Mouse (Mus musculus) embryonic facial prominence, embryonic 11.5 days (tissue): ENCODE data around the gene Ppp6r3. TPM values are rescaled to one million over a fixed set of nuclear protein-coding genes. Genes with fewer than 3 reads are reported as not detected.

Experiments
- ATAC-seq: fragments of 200-750 bp; cut with Nextera tagmentation; replicated peaks from 2 replicates; pipeline ENCODE4 v1.8.0; 2017; ENCODE audit warnings: low read depth; ENCODE audit not compliant: insufficient number of reproducible peaks, low FRiP score, low TSS enrichment
- DNase-seq: peaks from one replicate; pipeline ENCODE4 v3.0.0-alpha.2; 2015; ENCODE audit warnings: low spot score
- H3K27ac ChIP-seq: fragments of 300-500 bp; sonication (generic); replicated peaks from 2 replicates; pipeline ENCODE4 v1.5.1; 2014; ENCODE audit warnings: mild to moderate bottlenecking, low read depth, low read length, control low read depth
- H3K27me3 ChIP-seq: fragments of 300-500 bp; sonication (generic); 2 replicates; pipeline ENCODE4 v1.6.1; 2014; ENCODE audit warnings: mild to moderate bottlenecking, low read length, moderate library complexity, mixed read lengths; ENCODE audit not compliant: control insufficient read depth, insufficient read depth
- H3K36me3 ChIP-seq: fragments of 300-500 bp; sonication (generic); replicated peaks from 2 replicates; pipeline ENCODE4 v1.6.1; 2014; ENCODE audit warnings: low read depth, mild to moderate bottlenecking, low read length, moderate library complexity, mixed read lengths; ENCODE audit not compliant: control insufficient read depth, insufficient read depth
- H3K4me1 ChIP-seq: fragments of 300-500 bp; sonication (generic); 2 replicates; pipeline ENCODE4 v1.6.1; 2014; ENCODE audit warnings: low read length, mixed read lengths; ENCODE audit not compliant: control insufficient read depth, insufficient read depth
- H3K4me2 ChIP-seq: fragments of 300-500 bp; sonication (generic); 2 replicates; pipeline ENCODE4 v1.6.1; 2014; ENCODE audit warnings: low read depth, mild to moderate bottlenecking, control low read depth, low read length, moderate library complexity
- H3K4me3 ChIP-seq: fragments of 300-500 bp; sonication (generic); 2 replicates; pipeline ENCODE4 v1.5.1; 2014; ENCODE audit warnings: low read depth, low read length, control low read depth
- H3K9ac ChIP-seq: fragments of 300-500 bp; sonication (generic); replicated peaks from 2 replicates; pipeline ENCODE4 v1.6.1; 2014; ENCODE audit warnings: mild to moderate bottlenecking, control low read depth, low read length
- H3K9me3 ChIP-seq: fragments of 300-500 bp; sonication (generic); replicated peaks from 2 replicates; pipeline ENCODE4 v1.6.1; 2016; ENCODE audit warnings: mild to moderate bottlenecking, low read length, inconsistent platforms, mixed read lengths; ENCODE audit not compliant: control insufficient read depth
- WGBS: fragments of 180-500 bp; shearing (Covaris S2); extraction: QIAGEN DNeasy Blood & Tissue Kit; methylation state at CpG from one replicate; pipeline ENCODE4 v1.1.7; 2014; 5-methylcytosine and 5-hydroxymethylcytosine counted together
- polyA plus RNA-seq: library from polyadenylated mRNA; unstranded; fragments of >200 nt; fragmentation: Nextera tagmentation; extraction: Ambion mirVana; gene quantifications from 2 replicates; pipeline ENCODE4 v1.2.1, GENCODE M21; 2014

Gene Ppp6r3
- polyA plus RNA-seq, 1 experiment from 2014 or later: 83.2 TPM

- DNase-seq: no peak
- no peaks in the 10 kb centered on the region for H3K4me1 ChIP-seq
- H3K27me3 ChIP-seq: no peaks in the 10 kb centered on the region
- no peak overlapping the region for H3K9ac ChIP-seq
- H3K27ac ChIP-seq: no peak overlapping the region
- WGBS: 87% methylated on average over 2 of the region's 2 CpGs
- H3K9me3 ChIP-seq: no peaks in the 10 kb centered on the region
- ATAC-seq: no peak
- no peaks in the 10 kb centered on the region for H3K36me3 ChIP-seq
- no peak overlapping the region for H3K4me2 ChIP-seq
- H3K4me3 ChIP-seq: no peak overlapping the region
Observed at GRCm38 (mm10) chr19:3424214-3424613, 151.3 kb downstream of the Ppp6r3 start.

GRCm38 (mm10) chr19:3422981-3423380, 152.6 kb downstream of the Ppp6r3 start:
- ATAC-seq (no peak), DNase-seq (no peak)
- no peaks in the 10 kb centered on the region for H3K4me1 ChIP-seq
- no peak overlapping the region for H3K4me3 ChIP-seq
- H3K27ac ChIP-seq: no peak overlapping the region
- no peaks in the 10 kb centered on the region for H3K27me3 ChIP-seq
- H3K9me3 ChIP-seq: no peaks in the 10 kb centered on the region; the same call in 1 of the 2 replicates
- no peak overlapping the region for H3K4me2 ChIP-seq
- 68% methylated on average over 4 of the region's 4 CpGs for WGBS
- H3K36me3 ChIP-seq: no peaks in the 10 kb centered on the region
- H3K9ac ChIP-seq: no peak overlapping the region

- H3K9ac ChIP-seq: no peak overlapping the region
- H3K9me3 ChIP-seq: no peaks in the 10 kb centered on the region; the same call in 1 of the 2 replicates
- H3K4me3 ChIP-seq: no peak overlapping the region
- ATAC-seq (no peak), DNase-seq (no peak)
- no peak overlapping the region for H3K27ac ChIP-seq
- H3K4me2 ChIP-seq: no peak overlapping the region
- no peaks in the 10 kb centered on the region for H3K4me1 ChIP-seq
- H3K36me3 ChIP-seq: no peaks in the 10 kb centered on the region
- H3K27me3 ChIP-seq: no peaks in the 10 kb centered on the region
- WGBS: 54% methylated on average over 6 of the region's 6 CpGs
Observed at GRCm38 (mm10) chr19:3422488-3422887, 153.1 kb downstream of the Ppp6r3 start.

GRCm38 (mm10) chr19:3419251-3419650, 156.3 kb downstream of the Ppp6r3 start:
- 65% methylated on average over 5 of the region's 5 CpGs for WGBS
- Histone ChIP-seq H3K27ac (no peak overlapping the region), H3K4me1 (no peaks in the 10 kb centered on the region), H3K27me3 (peaks cover 8% of the 10 kb centered on the region), H3K36me3 (no peaks in the 10 kb centered on the region), H3K4me2 (no peak overlapping the region), H3K4me3 (no peak overlapping the region), H3K9me3 (no peaks in the 10 kb centered on the region; the same call in 1 of the 2 replicates), H3K9ac (no peak overlapping the region)
- no peak for DNase-seq
- no peak for ATAC-seq

- Histone ChIP-seq H3K4me2 (peak within 1 kb of the TSS; percentile 56), H3K27ac (no peak within 1 kb of the TSS), H3K9me3 (no peaks in the 10 kb centered on the region; the same call in 1 of the 2 replicates), H3K27me3 (peaks cover 19% of the 10 kb centered on the region), H3K9ac (peak within 1 kb of the TSS; percentile 28; the same call in 1 of the 2 replicates), H3K4me1 (no peaks in the 10 kb centered on the region), H3K36me3 (no peaks in the 10 kb centered on the region), H3K4me3 (peak within 1 kb of the TSS; percentile 23)
- DNase-seq (no peak), ATAC-seq (no peak)
- WGBS: 2% methylated on average over 37 of the region's 37 CpGs
Observed at GRCm38 (mm10) chr19:3414268-3414733, 161.2 kb downstream of the Ppp6r3 start, which contains the start of gene Gal. Gene Gal, minus strand, starts transcription at chr19:3414544.

- 48% methylated on average over 1 of the region's 1 CpGs for WGBS
Observed at GRCm38 (mm10) chr19:3405531-3406281, 169.8 kb downstream of the Ppp6r3 start.

More at GRCm38 (mm10) chr19:3405531-3406281, 169.8 kb downstream of the Ppp6r3 start:
- no peaks in the 10 kb centered on the region for H3K27me3 ChIP-seq
- no peak overlapping the region for H3K4me2 ChIP-seq
- no peak overlapping the region for H3K27ac ChIP-seq
- H3K9me3 ChIP-seq: no peaks in the 10 kb centered on the region
- H3K4me1 ChIP-seq: no peaks in the 10 kb centered on the region
- no peak for DNase-seq
- H3K4me3 ChIP-seq: no peak overlapping the region
- no peaks in the 10 kb centered on the region for H3K36me3 ChIP-seq
- no peak overlapping the region for H3K9ac ChIP-seq
- no peak for ATAC-seq

Other genes starting within 250 kb of the Ppp6r3 start
- 0.20 TPM in 1 of 2 replicates, not detected in the other for gene Tesmin, start 186.9 kb downstream of the Ppp6r3 start, polyA plus RNA-seq
- gene Gal, start 161.2 kb downstream of the Ppp6r3 start, polyA plus RNA-seq: 2.6 and 2.9 TPM in 2 replicates
- gene Lrp5, start 110.8 kb upstream of the Ppp6r3 start, polyA plus RNA-seq: 5.2 and 5.3 TPM in 2 replicates
- 37.9 and 39.0 TPM in 2 replicates for gene 1810055G02Rik, start 132.5 kb upstream of the Ppp6r3 start, polyA plus RNA-seq
- 28.4 and 30.8 TPM in 2 replicates for gene Kmt5b, start 191.7 kb upstream of the Ppp6r3 start, polyA plus RNA-seq